Mouse (Mus musculus) NIH3T3 (cell line): ENCODE measurements at regions not wholly inside any gene's neighbourhood (a gene's known extent, or its start where the extent isn't known, plus 50 kb on each side); places are given as distances from the start of the nearest gene placed in this dataset.

Experiments used
- DNase-seq: peaks from one replicate; pipeline ENCODE4 v3.0.0-alpha.2; 2012; ENCODE audit warnings: low read depth

- DNase-seq = peak; percentile 77
These were observed 204.3 kb downstream of the Hhipl2 start for GRCm38 (mm10) chr1:183622341-183622740.

- DNase-seq = no peak
These were observed 206.3 kb downstream of the Hhipl2 start for GRCm38 (mm10) chr1:183624266-183624665.

- no peak for DNase-seq
These were observed 215.8 kb downstream of the Hhipl2 start for GRCm38 (mm10) chr1:183633810-183634209.

- peak; percentile 83 for DNase-seq
These were observed 216.8 kb downstream of the Hhipl2 start for GRCm38 (mm10) chr1:183634836-183635235.

- no peak for DNase-seq
These were observed 219.2 kb downstream of the Hhipl2 start for GRCm38 (mm10) chr1:183637214-183637613.

GRCm38 (mm10) chr1:183639332-183639731 is 221.3 kb downstream of the Hhipl2 start:
- DNase-seq = no peak

- no peak for DNase-seq
These were observed 222.6 kb downstream of the Hhipl2 start for GRCm38 (mm10) chr1:183640568-183640967.

- no peak for DNase-seq
These were observed 226.0 kb downstream of the Hhipl2 start for GRCm38 (mm10) chr1:183644001-183644400.

GRCm38 (mm10) chr1:183653878-183654277 is 235.9 kb downstream of the Hhipl2 start:
- peak; percentile 19 for DNase-seq

- DNase-seq = peak; percentile 80
These were observed 239.0 kb downstream of the Hhipl2 start for GRCm38 (mm10) chr1:183657043-183657442.

GRCm38 (mm10) chr1:183660541-183660940 is 242.5 kb downstream of the Hhipl2 start:
- no peak for DNase-seq

GRCm38 (mm10) chr1:183662369-183663043 is 244.5 kb downstream of the Hhipl2 start:
- no peak for DNase-seq

GRCm38 (mm10) chr1:183669271-183669670 is 251.3 kb downstream of the Hhipl2 start:
- DNase-seq = no peak

- peak; percentile 61 for DNase-seq
These were observed 251.7 kb downstream of the Hhipl2 start for GRCm38 (mm10) chr1:183669674-183670073.

GRCm38 (mm10) chr1:183670542-183670941 is 252.5 kb downstream of the Hhipl2 start:
- DNase-seq = no peak

- peak; percentile 94 for DNase-seq
These were observed 253.5 kb downstream of the Hhipl2 start for GRCm38 (mm10) chr1:183671541-183671940.

- no peak for DNase-seq
These were observed 254.5 kb downstream of the Hhipl2 start for GRCm38 (mm10) chr1:183672521-183672920.

GRCm38 (mm10) chr1:183677585-183677984 is 259.6 kb downstream of the Hhipl2 start:
- DNase-seq = no peak

GRCm38 (mm10) chr1:183679949-183680348 is 261.9 kb downstream of the Hhipl2 start:
- DNase-seq = peak; percentile 99

GRCm38 (mm10) chr1:183686056-183686455 is 268.0 kb downstream of the Hhipl2 start:
- DNase-seq = peak; percentile 75

GRCm38 (mm10) chr1:183692756-183693155 is 274.7 kb downstream of the Hhipl2 start:
- DNase-seq = no peak

- peak; percentile 30 for DNase-seq
These were observed 281.3 kb downstream of the Hhipl2 start for GRCm38 (mm10) chr1:183699284-183699683.

GRCm38 (mm10) chr1:183702888-183703287 is 284.9 kb downstream of the Hhipl2 start:
- no peak for DNase-seq

GRCm38 (mm10) chr1:183712895-183713294 is 294.9 kb downstream of the Hhipl2 start:
- no peak for DNase-seq
